Mouse (Mus musculus): ENCODE data around the gene Fam171a2. TPM values are rescaled to one million over a fixed set of nuclear protein-coding genes. Genes with fewer than 3 reads are reported as not detected.

Gene Fam171a2
- polyA plus RNA-seq, 2 experiments = 0.17 to 1.6 TPM

- Histone ChIP-seq H3K9ac (replicated peaks) (no peak overlapping the region), H3K27me3 (ENCODE audit: control insufficient read depth, insufficient read depth, low read length) (peaks cover 48% of the 10 kb centered on the region), H3K4me1 (replicated peaks; ENCODE audit: control insufficient read depth in 2 of 2, insufficient read depth in 2 of 2, low read length in 1 of 2) (no peaks in the 10 kb centered on the region), H3K36me3 (replicated peaks; ENCODE audit: control insufficient read depth, insufficient read depth, low read depth) (no peaks in the 10 kb centered on the region), H3K4me2 (ENCODE audit: low read depth) (no peak overlapping the region), H3K4me3 (ENCODE audit: insufficient read depth in 1 of 2, low read depth in 2 of 2, low read length in 2 of 2) (no peak overlapping the region), H3K27ac (no peak overlapping the region), H3K9me3 (ENCODE audit: control insufficient read depth, low read length) (no peaks in the 10 kb centered on the region)
- TF ChIP-seq EP300 (IDR thresholded peaks at IDR 0.05; ENCODE audit: low read depth) = no peak
- no peak for TF ChIP-seq CTCF (IDR thresholded peaks at IDR 0.05; ENCODE audit: low read depth)
- WGBS (ENCODE audit: insufficient replicate concordance) = 65% methylated on average over 3 of the region's 3 CpGs
- DNase-seq (ENCODE audit: low read depth in 3 of 3, low spot score in 3 of 3) (no peak), ATAC-seq (ENCODE audit: insufficient read depth) (no peak)
These were observed 3.2 kb downstream of the Fam171a2 start for GRCm38 (mm10) chr11:102444321-102444720.

- no peak for TF ChIP-seq EP300 (IDR thresholded peaks at IDR 0.05; ENCODE audit: low read depth)
- no peak for TF ChIP-seq CTCF (IDR thresholded peaks at IDR 0.05; ENCODE audit: low read depth)
- DNase-seq (ENCODE audit: low read depth in 3 of 3, low spot score in 3 of 3) (no peak), ATAC-seq (ENCODE audit: insufficient read depth) (no peak)
- no peaks in the 10 kb centered on the region for H3K36me3 ChIP-seq (replicated peaks; ENCODE audit: control insufficient read depth, insufficient read depth, low read depth)
- H3K27me3 ChIP-seq (ENCODE audit: control insufficient read depth, insufficient read depth, low read length) = peaks cover 42% of the 10 kb centered on the region
- no peak overlapping the region for H3K27ac ChIP-seq
- 61% methylated on average over 12 of the region's 12 CpGs for WGBS (ENCODE audit: insufficient replicate concordance)
- no peaks in the 10 kb centered on the region for H3K4me1 ChIP-seq (replicated peaks; ENCODE audit: control insufficient read depth in 2 of 2, insufficient read depth in 2 of 2, low read length in 1 of 2)
- H3K9ac ChIP-seq (replicated peaks) = no peak overlapping the region
- H3K4me3 ChIP-seq (ENCODE audit: insufficient read depth in 1 of 2, low read depth in 2 of 2, low read length in 2 of 2) = no peak overlapping the region
- no peak overlapping the region for H3K4me2 ChIP-seq (ENCODE audit: low read depth)
- H3K9me3 ChIP-seq (ENCODE audit: control insufficient read depth, low read length) = no peaks in the 10 kb centered on the region
These were observed 3.7 kb downstream of the Fam171a2 start for GRCm38 (mm10) chr11:102443740-102444139.

- Histone ChIP-seq H3K27me3 (ENCODE audit: control insufficient read depth, insufficient read depth, low read length) (peaks cover 42% of the 10 kb centered on the region), H3K4me1 (replicated peaks; ENCODE audit: control insufficient read depth in 2 of 2, insufficient read depth in 2 of 2, low read length in 1 of 2) (no peaks in the 10 kb centered on the region), H3K36me3 (replicated peaks; ENCODE audit: control insufficient read depth, insufficient read depth, low read depth) (no peaks in the 10 kb centered on the region), H3K27ac (no peak overlapping the region), H3K9ac (replicated peaks) (no peak overlapping the region), H3K9me3 (ENCODE audit: control insufficient read depth, low read length) (no peaks in the 10 kb centered on the region), H3K4me2 (ENCODE audit: low read depth) (no peak overlapping the region), H3K4me3 (ENCODE audit: insufficient read depth in 1 of 2, low read depth in 2 of 2, low read length in 2 of 2) (no peak overlapping the region)
- ATAC-seq (ENCODE audit: insufficient read depth) (no peak), DNase-seq (ENCODE audit: low read depth in 3 of 3, low spot score in 3 of 3) (no peak)
- TF ChIP-seq CTCF (IDR thresholded peaks at IDR 0.05; ENCODE audit: low read depth) (no peak), EP300 (IDR thresholded peaks at IDR 0.05; ENCODE audit: low read depth) (no peak)
- 73% methylated on average over 6 of the region's 6 CpGs for WGBS (ENCODE audit: insufficient replicate concordance)
These were observed 5.4 kb downstream of the Fam171a2 start for GRCm38 (mm10) chr11:102442089-102442488.

- Histone ChIP-seq H3K9me3 (ENCODE audit: control insufficient read depth, low read length) (no peaks in the 10 kb centered on the region), H3K9ac (replicated peaks) (no peak overlapping the region), H3K4me1 (replicated peaks; ENCODE audit: control insufficient read depth in 2 of 2, insufficient read depth in 2 of 2, low read length in 1 of 2) (no peaks in the 10 kb centered on the region), H3K36me3 (replicated peaks; ENCODE audit: control insufficient read depth, insufficient read depth, low read depth) (no peaks in the 10 kb centered on the region), H3K27ac (no peak overlapping the region), H3K4me2 (ENCODE audit: low read depth) (no peak overlapping the region), H3K27me3 (ENCODE audit: control insufficient read depth, insufficient read depth, low read length) (peaks cover 38% of the 10 kb centered on the region), H3K4me3 (ENCODE audit: insufficient read depth in 1 of 2, low read depth in 2 of 2, low read length in 2 of 2) (no peak overlapping the region)
- ATAC-seq (ENCODE audit: insufficient read depth) = no peak
- no peak for TF ChIP-seq EP300 (IDR thresholded peaks at IDR 0.05; ENCODE audit: low read depth)
- TF ChIP-seq CTCF (IDR thresholded peaks at IDR 0.05; ENCODE audit: low read depth) = peak; percentile 18; the same call in 1 of the 2 replicates
- DNase-seq (ENCODE audit: low read depth in 3 of 3, low spot score in 3 of 3) = no peak
- 54% methylated on average over 3 of the region's 3 CpGs for WGBS (ENCODE audit: insufficient replicate concordance)
These were observed 6.0 kb downstream of the Fam171a2 start for GRCm38 (mm10) chr11:102441434-102441833.

GRCm38 (mm10) chr11:102440255-102440654, 7.2 kb downstream of the Fam171a2 start:
- no peak for TF ChIP-seq CTCF (IDR thresholded peaks at IDR 0.05; ENCODE audit: low read depth)
- no peak for TF ChIP-seq EP300 (IDR thresholded peaks at IDR 0.05; ENCODE audit: low read depth)
- Histone ChIP-seq H3K4me3 (ENCODE audit: insufficient read depth in 1 of 2, low read depth in 2 of 2, low read length in 2 of 2) (no peak overlapping the region), H3K27ac (no peak overlapping the region), H3K4me1 (replicated peaks; ENCODE audit: control insufficient read depth in 2 of 2, insufficient read depth in 2 of 2, low read length in 1 of 2) (no peaks in the 10 kb centered on the region), H3K36me3 (replicated peaks; ENCODE audit: control insufficient read depth, insufficient read depth, low read depth) (no peaks in the 10 kb centered on the region), H3K4me2 (ENCODE audit: low read depth) (no peak overlapping the region), H3K9ac (replicated peaks) (no peak overlapping the region), H3K27me3 (ENCODE audit: control insufficient read depth, insufficient read depth, low read length) (peaks cover 26% of the 10 kb centered on the region), H3K9me3 (ENCODE audit: control insufficient read depth, low read length) (no peaks in the 10 kb centered on the region)
- 82% methylated on average over 8 of the region's 8 CpGs for WGBS (ENCODE audit: insufficient replicate concordance)
- no peak for ATAC-seq (ENCODE audit: insufficient read depth)
- DNase-seq (ENCODE audit: low read depth in 3 of 3, low spot score in 3 of 3) = no peak

Data from liver, embryonic 14.5 days (tissue).